Mouse (Mus musculus) cerebellum, adult 2 months (tissue): ENCODE measurements around the gene Nrxn1.

ENCODE experiments used
- CTCF ChIP-seq: fragments of 200-500 bp; IDR thresholded peaks from 2 replicates; pipeline ENCODE4 v1.5.1; 2011; ENCODE audit warnings: low read depth, mild to moderate bottlenecking, control low read depth, low read length, moderate library complexity, borderline replicate concordance; ENCODE audit not compliant: insufficient read depth
- POLR2A ChIP-seq: fragments of 200-500 bp; IDR thresholded peaks from 2 replicates; pipeline ENCODE4 v1.6.1; 2011; ENCODE audit warnings: low read length, control low read depth, borderline replicate concordance; ENCODE audit not compliant: insufficient read depth

DNA sequence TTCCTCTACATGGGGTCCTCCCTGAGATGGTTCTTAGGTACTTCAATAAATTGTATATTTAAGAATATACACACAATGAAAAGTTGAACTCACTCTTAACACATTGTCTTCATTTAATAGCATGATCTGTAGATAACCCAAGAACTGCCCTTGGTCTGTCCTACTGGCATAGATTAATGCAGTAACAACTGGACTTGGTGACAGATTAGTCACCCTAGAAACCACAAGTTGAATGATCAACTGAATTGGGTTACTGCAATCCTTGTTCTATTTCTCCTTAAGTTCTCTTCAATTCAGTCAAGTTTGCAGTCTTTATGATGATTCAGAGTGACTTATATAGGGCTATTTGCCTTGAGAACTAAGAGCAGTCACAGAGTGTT is 485.5 kb downstream of the Nrxn1 start:
- no peak for TF ChIP-seq CTCF
- no peak for TF ChIP-seq POLR2A
